Mouse (Mus musculus) brain, embryonic 14.5 days (tissue): Measurements from ENCODE around the gene Rcn3. TPM values are rescaled to one million over a fixed set of nuclear protein-coding genes. Genes with fewer than 3 reads are reported as not detected.

ENCODE experiments used
- DNase-seq: peaks from one replicate; pipeline ENCODE4 v3.0.0-alpha.2; 2011; ENCODE audit warnings: low read depth
- CTCF ChIP-seq: fragments of 200-500 bp; IDR thresholded peaks from 2 replicates; pipeline ENCODE4 v1.5.1; 2012; ENCODE audit warnings: inconsistent platforms, mild to moderate bottlenecking, moderate library complexity, borderline replicate concordance; ENCODE audit not compliant: insufficient read depth, insufficient read length; ENCODE audit errors: extremely low read depth
- POLR2A ChIP-seq: fragments of 200-500 bp; IDR thresholded peaks from 2 replicates; pipeline ENCODE4 v1.6.1; 2012; ENCODE audit warnings: mild to moderate bottlenecking, inconsistent platforms, borderline replicate concordance; ENCODE audit not compliant: poor library complexity, insufficient read depth, insufficient read length, severe bottlenecking; ENCODE audit errors: extremely low read depth
- polyA plus RNA-seq: library from polyadenylated mRNA; depleted of rRNA; stranded (reverse); fragments of >200 nt; gene quantifications from 2 replicates; pipeline ENCODE4 v1.2.3, GENCODE M21; 2012

Gene Rcn3
- polyA plus RNA-seq, 1 experiment = 101 TPM

- DNase-seq = peak; percentile 99
- TF ChIP-seq POLR2A (peak; percentile 29; the same call in 1 of the 2 replicates), CTCF (no peak)
These were observed 38.0 kb downstream of the Rcn3 start for GRCm38 (mm10) chr7:45053931-45054510.

DNA sequence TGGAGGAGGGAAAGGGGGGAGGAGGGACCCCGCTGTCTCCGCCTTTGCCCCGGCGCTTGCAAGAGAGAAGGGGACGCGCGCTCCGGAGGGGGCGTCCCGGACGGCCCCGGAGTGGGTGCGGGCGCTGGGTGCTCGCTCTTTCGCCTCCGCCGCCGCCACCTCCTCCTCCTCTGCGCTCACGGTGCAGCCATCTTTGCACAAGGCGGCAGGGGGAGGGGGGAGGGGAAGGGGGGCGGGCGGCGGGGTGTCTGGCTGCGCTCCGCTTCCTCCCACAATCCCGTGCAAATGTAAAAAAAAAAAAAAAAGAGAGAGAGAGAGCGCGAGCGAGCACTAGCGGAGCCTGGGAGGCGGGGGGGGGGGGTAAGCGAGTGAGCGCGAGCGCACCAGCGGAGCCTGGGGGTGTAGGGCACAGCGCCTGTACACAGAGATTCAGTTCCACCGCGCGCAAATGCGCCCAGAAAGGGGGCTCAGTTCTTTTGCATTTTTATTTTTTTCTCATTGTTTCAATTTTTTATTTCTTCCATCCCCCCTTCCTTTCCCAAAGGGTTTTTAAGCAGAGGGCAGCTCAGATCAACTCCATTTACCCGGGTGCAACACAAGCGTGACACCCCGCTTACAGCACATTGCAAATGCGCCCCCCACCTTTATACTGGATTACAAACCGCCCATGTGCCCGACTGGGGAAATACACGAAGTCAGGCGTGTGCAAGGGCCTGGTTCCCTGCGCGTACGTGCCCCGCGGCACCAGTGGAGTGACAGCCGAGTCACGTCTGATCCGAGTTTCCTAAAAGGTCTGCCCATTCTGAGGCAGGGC is 38.7 kb downstream of the Rcn3 start:
- TF ChIP-seq CTCF = no peak
- TF ChIP-seq POLR2A = peak; percentile 23
- DNase-seq = peak; percentile 95

- DNase-seq = peak; percentile 90
- TF ChIP-seq CTCF (no peak), POLR2A (no peak)
These were observed 39.2 kb downstream of the Rcn3 start, which contains the start of gene Prr12 for GRCm38 (mm10) chr7:45052862-45053116. Prr12 (minus strand) TSS chr7:45052881.

DNA sequence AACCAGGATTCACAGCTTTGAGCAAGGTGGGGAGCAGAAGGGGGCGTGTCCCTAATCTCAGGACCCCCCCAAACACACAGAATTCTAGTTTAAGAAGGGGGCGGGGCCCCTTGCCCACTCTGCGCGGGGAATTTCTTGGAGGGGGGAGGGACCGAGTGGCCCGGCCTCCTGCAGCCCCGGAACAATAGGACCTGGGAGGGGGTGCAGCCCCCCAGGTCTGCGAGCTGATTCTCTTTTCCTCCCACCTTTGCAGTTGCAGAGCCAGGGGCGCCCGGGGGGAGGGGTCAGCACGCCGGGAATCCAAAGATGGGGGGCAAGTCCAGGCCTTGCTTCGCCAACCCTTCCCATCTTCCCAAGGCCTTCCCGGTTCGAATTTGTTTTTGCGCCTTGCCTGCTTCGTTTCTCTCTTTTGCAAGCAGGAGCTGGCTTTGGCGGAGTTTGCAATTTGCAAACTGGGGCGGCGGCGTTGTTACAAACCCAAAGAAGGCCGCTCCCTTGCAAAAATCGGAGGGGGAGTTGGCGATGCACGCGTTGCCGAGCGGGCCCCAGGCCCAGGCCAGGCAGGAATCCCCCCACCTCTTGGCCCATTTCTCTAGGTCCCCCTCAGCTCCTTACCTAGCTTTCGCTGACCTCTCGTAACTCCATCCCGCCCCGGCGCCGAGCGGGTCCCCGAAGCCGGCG is 39.7 kb downstream of the Rcn3 start:
- TF ChIP-seq POLR2A = no peak
- no peak for TF ChIP-seq CTCF

DNA sequence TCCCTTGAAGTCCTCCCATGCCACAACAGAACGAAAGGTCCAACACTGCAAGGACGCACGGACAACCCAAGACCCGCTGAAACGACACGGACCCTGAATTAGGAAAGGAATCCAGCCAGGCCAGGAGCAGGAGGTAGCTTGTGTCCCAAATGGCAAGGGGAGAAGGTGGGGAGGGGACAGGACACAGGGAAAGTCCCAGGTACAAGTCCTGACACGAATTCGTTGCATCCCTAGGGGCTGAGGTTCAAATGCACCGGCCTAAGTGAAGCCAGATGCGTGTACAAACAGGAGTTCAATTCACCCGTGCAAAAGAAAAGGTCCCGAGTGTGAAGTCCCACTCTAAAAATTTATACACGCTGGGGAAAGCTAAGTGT is 40.4 kb downstream of the Rcn3 start:
- DNase-seq = no peak
- no peak for TF ChIP-seq POLR2A
- no peak for TF ChIP-seq CTCF

More for the DNA sequence above, 39.7 kb downstream of the Rcn3 start:
- no peak for DNase-seq

DNA sequence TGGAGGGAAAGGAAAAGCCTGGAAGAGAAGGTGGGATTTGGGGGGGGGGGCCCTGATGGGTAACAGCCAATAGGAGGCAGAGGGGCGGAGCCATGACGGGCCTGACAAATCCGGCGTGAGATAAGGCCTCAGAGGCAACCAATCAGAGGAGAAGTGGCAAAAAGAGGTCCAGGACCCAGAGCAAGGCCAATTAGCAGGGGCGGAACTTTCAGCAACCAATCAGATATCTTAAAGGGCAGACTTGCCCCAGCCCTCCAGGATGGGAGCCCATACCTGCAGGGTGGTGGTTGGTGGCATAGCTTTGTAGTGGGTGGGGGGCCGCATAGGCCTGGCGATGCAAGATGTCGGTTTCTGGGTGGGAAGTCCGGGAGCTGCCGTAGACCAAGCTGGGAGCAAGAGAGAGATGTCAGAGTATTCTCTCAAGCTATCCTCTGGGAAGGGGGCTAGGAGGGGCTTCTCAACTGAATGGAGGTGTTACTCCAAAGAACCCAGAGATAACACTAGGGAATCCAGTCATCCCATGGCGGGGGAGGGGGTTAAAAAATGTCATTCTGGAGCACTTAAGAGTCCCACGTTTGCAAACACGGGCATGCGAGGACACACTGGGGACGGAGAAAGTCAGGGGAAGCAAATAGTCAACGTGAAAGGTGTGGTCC is 40.9 kb downstream of the Rcn3 start:
- TF ChIP-seq POLR2A (no peak), CTCF (no peak)

DNA sequence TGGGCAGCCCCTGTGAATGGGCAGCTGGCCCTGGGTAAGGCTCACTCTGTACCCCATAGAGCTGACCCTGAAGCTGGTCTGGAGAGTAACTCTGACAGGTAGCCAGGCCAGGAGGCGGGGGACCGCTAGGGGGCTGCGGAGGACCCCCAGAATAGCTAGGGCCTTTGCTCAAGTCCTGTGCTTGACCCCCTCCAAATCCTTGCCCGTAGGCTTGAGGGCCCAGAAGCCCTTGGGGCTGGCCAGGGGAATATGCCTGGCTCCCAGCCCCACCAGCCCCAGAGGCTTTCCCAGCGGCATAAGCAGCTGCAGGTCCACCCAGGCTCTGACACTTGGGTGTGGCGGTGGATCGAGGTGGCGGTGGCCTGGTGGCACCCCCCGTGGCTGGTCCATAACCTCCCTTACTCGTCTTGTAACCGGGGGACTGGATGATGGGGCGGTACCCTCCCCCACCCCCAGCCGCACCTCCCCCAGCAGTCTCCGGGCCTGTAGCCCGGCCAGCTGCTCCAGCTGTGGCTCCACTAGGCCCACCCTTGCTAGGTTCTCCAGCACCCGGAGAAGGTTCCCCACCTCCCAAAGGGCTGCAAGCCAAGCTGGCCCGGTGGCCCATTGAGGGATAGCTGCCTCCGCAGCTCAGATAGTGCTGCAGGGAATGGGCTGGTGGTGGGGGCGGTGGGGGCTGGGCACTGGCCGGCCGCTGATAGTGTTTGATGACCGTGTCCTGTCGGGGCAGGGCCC is 42.9 kb downstream of the Rcn3 start:
- TF ChIP-seq CTCF = no peak
- TF ChIP-seq POLR2A = no peak

More for the DNA sequence above, 40.9 kb downstream of the Rcn3 start:
- peak; percentile 98 for DNase-seq

DNA sequence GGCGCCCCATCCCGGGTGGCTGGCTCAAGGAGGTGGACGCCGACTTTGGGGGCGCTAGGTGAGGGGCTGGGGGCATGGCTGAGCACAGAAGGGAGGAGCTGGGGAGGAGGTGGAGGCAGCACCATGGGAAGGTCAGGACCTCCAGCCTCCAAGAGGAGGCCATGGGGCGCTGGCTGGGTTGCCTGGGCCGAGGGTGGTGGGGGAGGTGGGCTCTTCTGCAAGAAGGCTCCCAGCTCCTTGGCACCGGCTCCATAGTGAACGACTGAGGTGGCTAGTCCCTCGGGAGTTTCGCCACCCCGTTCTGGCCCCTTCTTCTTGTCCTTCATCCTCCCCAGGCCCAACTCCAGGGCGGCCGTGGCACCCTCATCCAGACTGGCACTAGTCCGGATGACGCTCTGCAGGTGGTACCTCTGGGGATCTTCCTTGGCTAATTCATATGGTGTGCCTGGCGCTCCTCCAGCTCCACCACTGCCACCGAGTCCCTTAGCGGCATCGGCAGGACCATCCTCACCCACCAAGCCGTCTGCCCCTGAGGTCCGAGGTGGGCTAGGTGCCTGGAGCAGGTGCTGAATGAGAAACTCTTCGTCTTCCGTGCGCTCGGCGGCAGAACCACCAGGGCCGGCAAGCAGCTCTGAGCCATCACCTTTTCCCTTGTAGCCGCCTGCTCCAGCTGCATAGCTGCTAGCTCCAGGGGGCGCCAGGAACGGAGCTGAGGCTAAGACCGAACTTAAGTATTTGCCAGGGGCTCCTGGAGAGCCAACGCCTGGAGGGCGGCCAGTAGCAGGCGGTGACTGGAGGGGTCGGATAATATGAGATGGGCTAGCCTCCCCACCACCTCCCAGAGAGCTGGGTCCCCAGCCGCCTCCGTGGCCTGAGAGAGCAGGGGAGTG is 43.8 kb downstream of the Rcn3 start:
- DNase-seq = no peak
- no peak for TF ChIP-seq CTCF
- TF ChIP-seq POLR2A = no peak

More for the DNA sequence above, 42.9 kb downstream of the Rcn3 start:
- no peak for DNase-seq

DNA sequence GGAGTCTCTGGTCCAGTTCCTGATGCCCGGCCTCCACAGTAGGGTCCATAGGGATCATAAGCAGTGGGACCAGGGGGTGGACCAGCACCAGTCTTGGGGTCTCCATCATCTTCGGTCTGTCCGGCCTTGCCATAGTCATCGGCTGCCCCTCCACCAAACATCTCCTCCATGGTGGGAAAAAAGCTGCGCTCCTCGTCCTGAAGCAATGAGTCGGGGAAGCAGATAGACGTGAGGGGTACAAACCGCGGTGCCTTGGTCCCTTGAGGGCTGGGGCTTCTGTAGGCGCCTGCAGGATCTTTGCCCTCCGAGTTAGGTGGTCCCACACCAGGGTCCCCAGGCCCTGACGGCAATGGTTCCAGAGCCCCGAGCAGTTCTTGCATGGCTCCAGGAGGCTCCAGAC is 44.5 kb downstream of the Rcn3 start:
- no peak for TF ChIP-seq POLR2A
- no peak for TF ChIP-seq CTCF
- no peak for DNase-seq

GRCm38 (mm10) chr7:45046853-45047350 is 45.1 kb downstream of the Rcn3 start:
- TF ChIP-seq CTCF (no peak), POLR2A (no peak)
- DNase-seq = no peak
